Mouse (Mus musculus) lung, embryonic 16.5 days (tissue): ENCODE data around the gene Ddost. TPM values are rescaled to one million over a fixed set of nuclear protein-coding genes. Genes with fewer than 3 reads are reported as not detected.

Experiments
- ATAC-seq: fragments of 200-750 bp; cut with Nextera tagmentation; 2 replicates; pipeline ENCODE4 v1.8.0; 2017; ENCODE audit warnings: low read depth, mild to moderate bottlenecking, moderate library complexity
- H3K27ac ChIP-seq: fragments of 300-500 bp; sonication (generic); 2 replicates; pipeline ENCODE4 v1.5.1; 2014; ENCODE audit warnings: mild to moderate bottlenecking, control low read depth, low read length
- H3K27me3 ChIP-seq: fragments of 300-500 bp; sonication (generic); 2 replicates; pipeline ENCODE4 v1.6.1; 2014; ENCODE audit warnings: low read depth, low read length, mixed read lengths; ENCODE audit not compliant: control insufficient read depth, insufficient read depth
- H3K36me3 ChIP-seq: fragments of 300-500 bp; sonication (generic); 2 replicates; pipeline ENCODE4 v1.6.1; 2014; ENCODE audit warnings: low read length; ENCODE audit not compliant: control insufficient read depth, insufficient read depth
- H3K4me1 ChIP-seq: fragments of 300-500 bp; sonication (generic); replicated peaks from 2 replicates; pipeline ENCODE4 v1.6.1; 2014; ENCODE audit warnings: low read length, mixed read lengths; ENCODE audit not compliant: control insufficient read depth, insufficient read depth
- H3K4me2 ChIP-seq: fragments of 300-500 bp; sonication (generic); 2 replicates; pipeline ENCODE4 v1.6.1; 2014; ENCODE audit warnings: low read depth, low read length, control low read depth
- H3K4me3 ChIP-seq: fragments of 300-500 bp; sonication (generic); 2 replicates; pipeline ENCODE4 v1.5.1; 2014; ENCODE audit warnings: mild to moderate bottlenecking, low read length, control low read depth
- H3K9ac ChIP-seq: fragments of 300-500 bp; sonication (generic); 2 replicates; pipeline ENCODE4 v1.6.1; 2014; ENCODE audit warnings: low read length, control low read depth
- H3K9me3 ChIP-seq: fragments of 300-500 bp; sonication (generic); 2 replicates; pipeline ENCODE4 v1.6.1; 2016; ENCODE audit warnings: low read length; ENCODE audit not compliant: control insufficient read depth
- WGBS: fragments of 180-500 bp; shearing (Covaris S2); extraction: QIAGEN DNeasy Blood & Tissue Kit; methylation state at CpG from one replicate; pipeline ENCODE4 v1.1.7; 2014; 5-methylcytosine and 5-hydroxymethylcytosine counted together
- polyA plus RNA-seq: library from polyadenylated mRNA; unstranded; fragments of >200 nt; fragmentation: Nextera tagmentation; extraction: Ambion mirVana; gene quantifications from 2 replicates; pipeline ENCODE4 v1.2.1, GENCODE M21; 2015

Gene Ddost
- polyA plus RNA-seq, 1 experiment from 2014 or later: 402 TPM

DNA sequence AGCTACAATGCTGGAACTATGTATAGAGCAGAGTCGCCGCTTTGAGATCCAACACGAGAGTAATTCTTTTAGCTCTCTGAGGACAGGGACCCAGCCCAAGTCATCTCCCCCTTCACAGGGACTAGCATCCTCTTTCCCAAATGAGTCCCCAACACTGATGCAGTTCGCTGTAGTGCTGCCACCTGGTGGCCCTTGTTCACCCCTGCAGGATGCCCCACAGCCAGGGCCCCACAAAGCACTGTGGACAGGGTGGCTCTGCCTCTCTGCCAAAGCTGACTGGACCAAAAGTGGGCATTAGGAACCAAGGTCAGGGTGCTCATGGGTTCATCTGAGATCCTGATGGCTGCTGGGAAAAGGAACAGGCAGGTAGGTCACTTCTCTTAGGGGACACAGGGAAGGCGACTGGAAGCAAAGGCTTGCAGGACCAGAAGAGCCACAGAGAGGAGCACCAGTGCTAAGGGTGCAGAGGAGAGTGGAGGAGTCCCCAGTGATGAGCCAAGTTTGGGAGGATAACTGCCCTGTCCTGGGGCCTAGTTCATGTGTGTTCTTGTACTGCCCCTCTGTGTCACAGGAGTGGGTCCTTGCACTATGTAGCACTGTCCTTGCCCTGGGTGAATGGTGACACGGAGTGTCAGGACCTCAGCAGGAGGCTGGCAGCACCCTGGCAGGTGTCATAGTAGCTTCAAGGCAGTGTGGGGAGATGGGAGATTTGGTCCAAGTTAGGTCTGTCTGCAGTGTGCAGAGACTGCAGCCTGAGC, 14.2 kb downstream of the Ddost start:
- H3K4me3 ChIP-seq: no peak overlapping the region
- H3K9ac ChIP-seq: no peak overlapping the region
- peaks cover 13% of the 10 kb centered on the region; the same call in 1 of the 2 replicates for H3K36me3 ChIP-seq
- H3K27ac ChIP-seq: no peak overlapping the region
- peak; percentile 38; the same call in 1 of the 2 replicates for ATAC-seq
- peaks cover 6% of the 10 kb centered on the region; the same call in 1 of the 2 replicates for H3K4me1 ChIP-seq
- H3K9me3 ChIP-seq: no peaks in the 10 kb centered on the region
- H3K4me2 ChIP-seq: no peak overlapping the region
- WGBS: 48% methylated on average over 6 of the region's 6 CpGs
- no peaks in the 10 kb centered on the region for H3K27me3 ChIP-seq

DNA sequence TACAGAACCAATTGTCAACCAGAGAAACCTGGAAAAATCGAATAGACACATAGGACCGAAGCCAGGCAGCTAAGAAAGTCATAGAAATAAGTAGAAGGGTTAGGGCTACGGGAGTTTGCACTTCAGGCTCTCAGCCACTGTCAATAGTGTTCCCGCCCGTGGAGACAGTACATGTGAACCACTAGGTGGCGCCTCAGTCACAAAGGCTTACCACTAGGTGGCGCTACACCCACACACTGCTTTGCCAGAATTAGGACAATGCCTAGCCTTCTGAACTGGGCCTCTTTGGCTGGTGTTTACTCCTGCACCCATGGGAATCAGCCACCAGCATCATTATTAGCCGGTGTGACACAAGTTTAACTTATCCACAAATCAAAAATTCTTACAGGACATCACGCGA, 15.0 kb downstream of the Ddost start:
- WGBS: 33% methylated on average over 10 of the region's 10 CpGs
- H3K4me2 ChIP-seq: no peak overlapping the region
- no peak overlapping the region for H3K27ac ChIP-seq
- H3K4me1 ChIP-seq: peaks cover 8% of the 10 kb centered on the region; the same call in 1 of the 2 replicates
- peak; percentile 36; the same call in 1 of the 2 replicates for ATAC-seq
- H3K9me3 ChIP-seq: no peaks in the 10 kb centered on the region
- H3K4me3 ChIP-seq: no peak overlapping the region
- peaks cover 6% of the 10 kb centered on the region; the same call in 1 of the 2 replicates for H3K36me3 ChIP-seq
- H3K27me3 ChIP-seq: no peaks in the 10 kb centered on the region
- no peak overlapping the region for H3K9ac ChIP-seq

DNA sequence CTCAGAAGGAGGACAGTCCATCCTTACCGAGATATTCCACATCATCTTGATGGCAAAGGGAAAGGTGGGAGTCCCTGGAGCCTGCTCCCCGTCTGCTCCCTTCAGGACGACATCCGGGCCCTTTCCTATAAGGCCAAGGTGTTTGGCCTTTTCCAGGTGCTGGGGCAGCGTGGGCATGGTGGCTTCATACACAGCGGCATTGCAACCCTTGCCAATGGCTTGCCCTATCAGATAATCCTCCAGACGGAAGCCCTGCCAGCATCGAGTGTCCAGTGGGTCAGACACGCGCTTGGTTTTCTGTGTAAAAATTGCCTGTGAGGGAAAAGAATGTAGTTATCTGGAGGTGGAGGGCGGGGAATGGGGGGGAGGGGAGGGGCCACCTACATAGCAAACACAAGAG, 16.2 kb downstream of the Ddost start:
- no peaks in the 10 kb centered on the region for H3K27me3 ChIP-seq
- no peaks in the 10 kb centered on the region for H3K9me3 ChIP-seq
- 42% methylated on average over 11 of the region's 11 CpGs for WGBS
- H3K4me3 ChIP-seq: no peak overlapping the region
- H3K27ac ChIP-seq: 0 out of 2 replicates have a peak overlapping the region, but pooled peaks have one; percentile 34
- H3K36me3 ChIP-seq: peaks cover 6% of the 10 kb centered on the region; the same call in 1 of the 2 replicates
- H3K9ac ChIP-seq: no peak overlapping the region
- peaks cover 8% of the 10 kb centered on the region; the same call in 1 of the 2 replicates for H3K4me1 ChIP-seq
- no peak for ATAC-seq
- H3K4me2 ChIP-seq: no peak overlapping the region

DNA sequence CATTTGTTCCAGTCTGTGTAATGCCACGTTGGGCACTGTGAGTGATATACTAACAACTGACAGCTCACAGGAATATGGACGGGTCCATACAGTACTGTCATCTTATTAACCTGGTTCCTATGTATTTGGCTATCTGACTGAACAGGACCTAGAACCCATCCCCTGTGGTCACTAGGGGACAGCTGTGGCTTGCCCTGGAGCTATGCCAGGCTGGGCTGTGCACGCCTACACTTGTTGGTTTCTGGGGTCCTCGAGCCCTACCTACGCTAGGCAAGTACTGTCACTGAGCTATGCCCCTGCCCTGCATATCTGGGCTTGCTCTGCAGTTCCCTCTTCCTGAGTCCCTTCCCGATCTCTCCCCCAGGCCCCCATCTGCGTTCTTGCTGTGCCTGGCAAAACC, 17.0 kb downstream of the Ddost start:
- no peak overlapping the region for H3K9ac ChIP-seq
- H3K9me3 ChIP-seq: no peaks in the 10 kb centered on the region
- H3K4me3 ChIP-seq: no peak overlapping the region
- 64% methylated on average over 7 of the region's 7 CpGs for WGBS
- H3K27ac ChIP-seq: no peak overlapping the region
- no peak for ATAC-seq
- H3K36me3 ChIP-seq: peaks cover 4% of the 10 kb centered on the region; the same call in 1 of the 2 replicates
- peaks cover 8% of the 10 kb centered on the region for H3K4me1 ChIP-seq
- no peaks in the 10 kb centered on the region for H3K27me3 ChIP-seq
- no peak overlapping the region for H3K4me2 ChIP-seq

DNA sequence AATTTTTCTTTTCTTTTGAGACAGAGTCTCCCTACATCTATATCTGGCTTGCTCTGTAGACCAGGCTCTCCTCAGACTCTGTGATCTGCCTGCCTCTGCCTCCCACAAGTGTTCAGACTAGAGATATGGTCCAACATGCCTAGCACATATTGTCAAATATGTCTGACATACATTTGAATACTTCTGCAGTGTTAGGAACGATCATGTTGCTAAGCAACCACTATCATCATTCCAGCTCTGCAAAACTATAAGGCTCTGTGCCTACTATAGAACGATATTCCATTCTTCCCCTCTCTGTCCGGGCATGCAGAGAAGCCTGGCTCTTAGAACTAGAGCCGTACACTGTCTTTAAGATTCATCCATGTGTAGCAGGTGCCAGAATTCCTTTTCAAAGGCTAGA, 18.2 kb downstream of the Ddost start:
- no peak overlapping the region for H3K4me3 ChIP-seq
- peaks cover 8% of the 10 kb centered on the region for H3K4me1 ChIP-seq
- no peak for ATAC-seq
- H3K9me3 ChIP-seq: no peaks in the 10 kb centered on the region
- H3K9ac ChIP-seq: no peak overlapping the region
- H3K27ac ChIP-seq: no peak overlapping the region
- H3K4me2 ChIP-seq: no peak overlapping the region
- WGBS: 53% methylated on average over 4 of the region's 4 CpGs
- H3K27me3 ChIP-seq: no peaks in the 10 kb centered on the region
- no peaks in the 10 kb centered on the region for H3K36me3 ChIP-seq

- peak overlapping the region; percentile 36 for H3K27ac ChIP-seq
- no peak overlapping the region for H3K4me2 ChIP-seq
- H3K9me3 ChIP-seq: no peaks in the 10 kb centered on the region
- whole genome bisulfite sequencing: 47% methylated on average over 4 of the region's 4 CpGs
- ATAC-seq: no peak
- no peaks in the 10 kb centered on the region for H3K36me3 ChIP-seq
- no peaks in the 10 kb centered on the region for H3K27me3 ChIP-seq
- peaks cover 8% of the 10 kb centered on the region for H3K4me1 ChIP-seq
- H3K4me3 ChIP-seq: no peak overlapping the region
- H3K9ac ChIP-seq: no peak overlapping the region
These were observed 19.2 kb downstream of the Ddost start for GRCm38 (mm10) chr4:138323753-138324152.

DNA sequence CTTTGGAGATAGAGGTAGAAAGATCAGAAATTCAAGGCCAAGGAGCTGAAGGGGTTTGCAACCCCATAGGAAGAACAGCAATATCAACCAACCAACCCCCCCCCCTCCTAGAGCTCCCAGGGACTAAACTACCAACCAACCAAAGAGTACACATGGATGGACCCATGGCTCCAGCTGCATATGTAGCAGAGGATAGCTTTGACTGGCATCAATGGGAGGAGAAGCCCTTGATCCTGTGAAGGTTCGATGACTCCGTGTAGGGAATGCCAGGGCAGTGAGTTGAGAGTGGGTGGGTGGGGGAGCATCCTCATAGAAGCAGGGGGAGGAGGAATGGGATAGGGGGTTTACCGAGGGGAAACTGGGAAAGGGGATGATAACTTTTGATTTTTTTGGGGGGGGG, 19.9 kb downstream of the Ddost start:
- ATAC-seq: no peak
- H3K4me1 ChIP-seq: peaks cover 8% of the 10 kb centered on the region
- H3K27me3 ChIP-seq: no peaks in the 10 kb centered on the region
- no peaks in the 10 kb centered on the region for H3K9me3 ChIP-seq
- no peak overlapping the region for H3K9ac ChIP-seq
- 78% methylated on average over 3 of the region's 3 CpGs for WGBS
- H3K27ac ChIP-seq: peak overlapping the region; percentile 36; the same call in 1 of the 2 replicates
- H3K4me3 ChIP-seq: no peak overlapping the region
- H3K36me3 ChIP-seq: no peaks in the 10 kb centered on the region
- H3K4me2 ChIP-seq: no peak overlapping the region

- under 1% methylated on average over 36 of the region's 45 CpGs for WGBS
- Histone ChIP-seq H3K9me3 (no peaks in the 10 kb centered on the region), H3K4me3 (peak overlapping the region; percentile 88), H3K36me3 (no peaks in the 10 kb centered on the region), H3K27me3 (peaks cover 6% of the 10 kb centered on the region; the same call in 1 of the 2 replicates), H3K9ac (peak overlapping the region; percentile 98), H3K4me1 (peaks cover 8% of the 10 kb centered on the region), H3K27ac (peak overlapping the region; percentile 98), H3K4me2 (peak overlapping the region; percentile 65)
- peak; percentile 96 for ATAC-seq
These were observed 21.0 kb downstream of the Ddost start for GRCm38 (mm10) chr4:138325466-138326076.

- Histone ChIP-seq H3K4me3 (peak within 1 kb of the TSS; percentile 88), H3K27ac (peak within 1 kb of the TSS; percentile 98), H3K4me1 (peaks cover 5% of the 10 kb centered on the region), H3K36me3 (no peaks in the 10 kb centered on the region), H3K4me2 (peak within 1 kb of the TSS; percentile 65), H3K9ac (peak within 1 kb of the TSS; percentile 98), H3K9me3 (no peaks in the 10 kb centered on the region), H3K27me3 (peaks cover 11% of the 10 kb centered on the region)
- 2% methylated on average over 39 of the region's 41 CpGs for WGBS
- peak; percentile 81 for ATAC-seq
These were observed 21.7 kb downstream of the Ddost start, which contains the start of gene Pink1 for GRCm38 (mm10) chr4:138326077-138326695. Gene Pink1, minus strand, starts transcription at chr4:138326307.
